Mouse (Mus musculus): Measurements from ENCODE around the gene Paqr5.

DNA sequence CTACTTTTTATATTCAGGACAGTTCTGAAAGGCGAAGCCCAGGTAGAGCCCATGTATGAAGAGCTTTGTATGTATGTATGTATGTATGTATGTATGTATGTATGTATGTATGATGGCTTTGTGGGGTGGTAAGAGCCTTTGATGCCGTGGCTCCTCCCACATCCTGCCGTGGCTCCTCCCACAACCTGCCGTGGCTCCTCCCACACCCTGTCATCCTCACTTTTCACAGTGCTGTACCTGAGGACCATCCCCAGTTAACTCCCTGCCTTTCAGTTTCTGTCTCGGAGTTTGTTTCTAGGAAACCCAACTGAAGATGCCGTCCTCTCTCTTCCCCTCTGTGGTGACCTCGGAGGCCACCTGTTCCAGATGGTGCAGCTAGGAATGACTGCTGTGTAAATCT lies 40.6 kb downstream of the Paqr5 start:
- TF ChIP-seq CTCF (IDR thresholded peaks at IDR 0.05; ENCODE audit: low read depth, low read length): no peak
- TF ChIP-seq POLR2A (IDR thresholded peaks at IDR 0.05; ENCODE audit: insufficient read depth, low read length): no peak
- no peak for TF ChIP-seq EP300 (IDR thresholded peaks at IDR 0.05; ENCODE audit: insufficient read depth, low read depth, low read length)

All from ES-Bruce4 (cell line).